Mouse (Mus musculus) urinary bladder, postnatal 36 days (tissue): ENCODE measurements around the gene St14.

Source experiments
- DNase-seq, 2 experiments: peaks; one replicate each; pipeline ENCODE4 v3.0.0; 2022; ENCODE audit warnings: low spot score in 2 of 2, mixed read lengths in 1 of 2

St14 gene

DNA sequence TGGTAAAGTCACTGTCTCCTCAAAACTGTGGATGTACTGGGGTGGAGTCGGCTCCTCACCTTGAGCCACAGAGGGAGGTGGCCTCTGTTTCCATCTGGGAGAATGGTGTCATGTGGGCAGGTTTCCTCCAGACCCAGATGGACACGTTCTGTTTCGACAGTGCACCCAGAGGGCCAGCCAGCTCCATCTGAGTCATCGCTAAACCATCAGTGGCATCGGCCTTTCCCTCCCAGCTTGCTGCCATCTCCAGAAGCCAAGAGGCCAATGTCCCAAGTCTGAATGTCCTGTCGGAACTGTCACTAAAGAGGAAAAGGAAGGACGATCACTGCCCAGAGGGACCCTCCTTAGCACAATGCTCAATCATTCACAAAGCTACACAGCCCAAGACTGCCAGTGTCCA is 5.6 kb downstream of the St14 start:
- no peak for DNase-seq

GRCm38 (mm10) chr9:31122464-31123030 is 9.1 kb downstream of the St14 start:
- DNase-seq, result no peak

DNA sequence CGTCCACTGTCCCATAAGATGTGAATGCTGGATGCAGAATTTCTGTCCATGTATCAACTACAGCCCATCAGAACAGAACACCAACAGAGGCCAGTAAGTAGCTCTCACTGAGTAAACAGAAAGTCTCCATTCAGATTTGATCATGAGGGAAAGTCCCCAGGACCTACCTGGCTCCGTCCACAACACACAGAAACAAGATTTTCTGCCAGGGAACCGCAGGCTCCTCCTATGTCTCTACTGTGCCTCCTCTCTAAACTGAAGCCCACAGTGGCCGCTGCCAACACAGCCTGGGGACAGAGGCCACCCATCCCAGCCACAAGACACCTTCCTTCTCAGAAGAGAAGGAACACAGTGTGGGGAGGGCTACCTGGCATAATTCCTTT is 11.1 kb downstream of the St14 start:
- no peak for DNase-seq

GRCm38 (mm10) chr9:31119882-31120532 is 11.6 kb downstream of the St14 start:
- DNase-seq, result no peak

DNA sequence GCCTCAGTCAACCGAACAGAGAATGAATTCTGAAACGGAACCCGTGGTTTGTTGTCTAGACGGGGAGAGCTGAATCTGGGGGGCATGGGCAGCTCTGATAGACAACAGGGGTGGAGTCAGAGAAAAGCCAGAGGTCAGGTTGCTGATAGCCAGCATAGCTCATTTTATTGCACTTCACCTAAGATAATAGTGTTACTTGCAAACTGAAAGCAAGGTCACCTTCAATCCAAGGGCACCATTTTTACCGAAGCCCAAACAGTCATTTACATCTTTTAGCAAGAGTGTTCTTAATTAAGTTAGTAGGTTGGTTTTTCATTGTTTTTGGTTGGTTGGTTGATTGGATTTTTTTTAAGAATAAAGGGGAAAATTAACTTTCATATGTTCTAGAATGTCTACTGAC is 12.2 kb downstream of the St14 start:
- DNase-seq, result no peak

DNA sequence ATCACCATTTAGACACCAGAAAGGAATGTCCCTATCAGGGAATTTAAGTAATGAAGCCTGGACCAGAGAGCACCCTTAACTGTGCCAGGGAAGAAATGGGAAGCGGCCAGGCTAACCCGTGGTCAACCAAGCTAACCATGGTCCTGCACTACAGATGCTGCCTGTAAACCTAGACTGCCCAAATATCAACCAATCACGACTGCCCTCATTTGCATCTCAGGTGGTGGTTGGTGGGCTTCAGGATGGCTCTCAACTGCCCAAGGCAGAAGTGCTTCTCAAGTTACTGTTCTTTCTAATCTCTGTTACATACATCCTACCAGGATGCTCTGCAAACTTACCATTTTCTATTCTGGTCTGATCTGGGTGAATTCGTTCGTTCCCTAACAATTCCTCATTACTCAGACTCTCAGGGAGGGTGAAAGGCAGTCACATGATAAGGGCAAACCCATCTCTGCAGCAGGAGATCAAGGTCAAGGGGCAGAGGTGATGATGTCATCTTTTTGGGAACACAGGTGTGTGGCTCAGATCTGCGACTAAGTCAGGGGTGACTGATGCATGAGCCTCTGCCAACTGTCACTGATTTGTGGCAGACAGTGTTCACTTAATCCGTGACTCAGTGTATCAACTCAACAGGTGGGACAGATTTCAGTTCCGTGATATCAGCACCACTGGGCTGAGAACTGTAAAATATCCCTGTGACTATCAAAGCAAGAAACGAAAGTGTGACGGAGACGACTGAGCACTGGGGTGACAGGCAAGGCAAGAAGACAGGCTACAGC is 12.9 kb downstream of the St14 start:
- no peak for DNase-seq

- no peak for DNase-seq
These were observed 14.2 kb downstream of the St14 start for GRCm38 (mm10) chr9:31117488-31117887.

DNA sequence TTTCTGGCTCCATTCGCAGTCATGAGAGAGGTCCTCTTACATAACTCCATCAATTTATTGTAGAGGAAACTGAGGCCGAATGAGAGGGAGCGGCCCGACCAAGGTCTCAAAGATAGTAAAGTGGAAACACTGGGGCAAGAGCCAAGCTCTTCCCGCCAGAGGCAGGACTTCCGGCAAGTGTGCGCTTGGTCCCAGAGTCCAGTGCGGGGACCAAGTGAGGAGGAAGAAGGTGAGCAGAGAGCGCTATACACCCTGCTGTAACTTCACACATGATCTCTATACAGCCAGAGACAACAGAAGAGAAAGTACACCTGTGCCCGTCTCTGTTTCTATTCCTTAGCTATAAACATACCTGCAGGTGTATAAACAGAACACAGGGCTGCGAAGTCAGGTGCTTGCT is 14.6 kb downstream of the St14 start:
- DNase-seq, result no peak

GRCm38 (mm10) chr9:31115586-31115985 is 16.1 kb downstream of the St14 start:
- DNase-seq, result no peak

- no peak for DNase-seq
These were observed 23.2 kb downstream of the St14 start for GRCm38 (mm10) chr9:31108464-31108863.

DNA sequence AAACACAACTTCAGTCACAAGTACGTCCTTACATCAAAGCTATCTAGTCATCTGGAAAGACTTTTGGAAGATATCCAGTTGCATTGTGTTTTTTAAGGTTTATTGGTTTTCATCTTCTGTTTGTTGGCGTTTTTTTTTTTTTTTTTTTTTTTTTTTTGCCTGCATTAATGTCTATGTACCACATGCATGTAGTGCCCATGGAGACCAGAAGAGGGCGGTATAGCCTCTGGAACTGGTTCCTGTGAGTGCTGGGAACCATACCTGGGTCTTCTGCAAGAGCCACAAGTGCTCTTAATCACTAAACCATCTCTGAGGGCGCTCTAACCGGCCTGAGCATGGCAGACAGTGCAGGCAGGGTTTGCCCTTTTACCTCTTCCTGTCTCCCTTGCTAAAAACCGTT is 33.5 kb downstream of the St14 start:
- no peak for DNase-seq

DNA sequence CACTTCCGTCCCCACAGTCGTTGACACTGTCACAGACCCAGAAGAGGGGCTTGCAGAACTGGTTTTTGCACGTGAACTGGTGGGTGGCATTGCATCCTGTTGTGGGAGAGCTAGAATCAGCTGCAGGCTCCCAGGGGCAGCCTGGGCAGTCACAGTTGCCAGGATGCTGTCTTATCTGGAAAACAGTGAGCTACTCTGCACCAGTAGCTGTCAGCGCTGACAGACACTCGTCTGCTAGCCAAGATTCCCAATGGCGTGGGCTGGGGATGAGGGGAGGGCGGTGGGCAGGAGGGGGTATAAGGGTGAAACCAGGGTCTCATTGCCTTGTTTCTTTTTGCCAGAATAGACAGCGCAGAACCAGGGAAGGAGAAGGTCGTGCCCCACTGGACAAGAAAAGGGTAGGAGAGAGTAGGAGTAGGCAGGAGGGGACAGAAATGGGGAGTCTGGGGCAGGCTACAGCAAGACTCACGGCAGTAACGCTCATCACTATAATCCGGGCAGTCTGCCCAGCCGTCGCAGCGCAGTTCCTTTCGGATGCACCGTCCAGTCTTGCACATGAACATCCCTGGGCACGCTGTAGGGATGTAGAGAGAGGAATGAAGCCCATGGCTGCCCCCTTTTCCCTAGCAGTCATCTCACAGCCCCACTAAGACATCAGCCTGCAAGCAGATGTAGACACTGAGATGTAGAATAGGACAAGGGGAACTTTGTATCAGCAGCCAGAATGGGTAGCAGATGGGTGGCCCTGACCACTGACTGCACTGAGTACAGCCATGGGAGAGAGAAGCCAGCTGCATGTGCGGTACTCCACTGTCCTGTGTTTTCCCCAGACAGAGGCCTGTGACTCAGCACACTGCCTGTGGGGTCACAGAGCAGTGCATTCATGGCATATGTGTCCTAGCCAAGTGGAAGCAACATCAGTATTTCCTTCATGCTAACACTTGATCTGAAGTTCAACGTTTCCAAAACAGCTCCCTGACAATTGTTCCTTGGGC is 34.3 kb downstream of the St14 start:
- no peak for DNase-seq

DNA sequence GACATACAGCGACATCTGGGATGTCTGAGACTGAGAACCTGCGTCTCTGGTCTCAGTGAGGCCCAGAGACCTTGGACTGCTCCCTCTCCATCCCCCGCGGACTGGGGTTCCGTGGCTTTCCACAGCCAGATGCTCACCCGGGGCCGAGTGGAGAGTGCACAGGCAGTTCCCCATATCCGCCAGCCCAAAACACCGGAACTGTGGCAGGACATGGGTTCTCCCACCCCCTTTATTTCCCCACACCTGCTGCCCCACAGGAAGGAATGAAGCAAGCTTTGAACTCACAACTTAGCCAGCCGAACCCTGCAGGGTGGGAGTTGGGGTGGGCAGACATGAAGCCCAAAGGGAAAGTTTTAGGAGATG is 38.8 kb downstream of the St14 start:
- no peak for DNase-seq

GRCm38 (mm10) chr9:31092111-31092832 is 39.4 kb downstream of the St14 start:
- DNase-seq, result no peak

- no peak for DNase-seq
These were observed 40.5 kb downstream of the St14 start for GRCm38 (mm10) chr9:31091162-31091581.

DNA sequence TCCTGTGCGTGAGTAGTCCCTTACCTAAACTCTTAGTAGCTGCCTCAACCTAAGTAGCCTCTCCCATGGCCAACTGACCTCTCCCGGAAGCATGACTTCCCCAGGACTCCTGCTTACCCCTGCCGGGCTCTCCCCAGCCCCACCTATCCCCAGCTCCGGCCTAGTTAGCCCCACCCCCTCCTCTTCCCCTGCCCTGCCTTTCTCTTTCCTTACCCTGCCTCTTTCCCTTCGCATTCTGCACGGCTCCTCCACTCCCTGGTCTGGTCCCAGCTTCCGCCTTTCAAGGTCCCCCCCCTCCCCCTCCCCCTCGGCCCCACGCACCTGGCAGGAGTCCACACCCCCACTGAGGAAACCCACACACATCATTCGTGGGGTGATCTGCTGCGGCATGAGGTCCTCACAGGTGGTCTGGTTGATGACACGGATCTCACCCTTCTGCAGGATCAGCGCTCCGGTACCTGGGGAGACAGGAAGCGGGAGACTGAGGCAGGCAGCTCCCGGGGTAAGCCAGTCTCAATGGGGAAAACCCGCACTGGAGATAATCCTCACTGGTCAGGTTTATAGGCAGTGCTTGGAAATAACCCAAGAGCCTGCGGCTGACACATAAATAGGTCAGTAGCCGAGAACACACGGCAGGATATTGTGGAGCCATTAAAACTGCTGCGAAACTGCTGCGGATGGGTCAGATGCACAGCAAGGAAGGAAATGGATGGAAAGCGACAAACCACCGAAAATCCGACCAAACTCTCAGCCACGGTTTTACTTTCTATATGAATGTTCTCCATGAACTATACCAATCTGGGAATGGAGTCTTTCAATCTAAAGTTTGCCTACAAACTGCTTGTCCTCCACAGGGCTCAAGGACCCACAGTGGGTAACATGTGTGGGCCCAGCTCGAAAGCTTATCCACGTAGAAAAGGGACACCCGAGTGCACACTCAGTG is 41.3 kb downstream of the St14 start:
- no peak for DNase-seq

DNA sequence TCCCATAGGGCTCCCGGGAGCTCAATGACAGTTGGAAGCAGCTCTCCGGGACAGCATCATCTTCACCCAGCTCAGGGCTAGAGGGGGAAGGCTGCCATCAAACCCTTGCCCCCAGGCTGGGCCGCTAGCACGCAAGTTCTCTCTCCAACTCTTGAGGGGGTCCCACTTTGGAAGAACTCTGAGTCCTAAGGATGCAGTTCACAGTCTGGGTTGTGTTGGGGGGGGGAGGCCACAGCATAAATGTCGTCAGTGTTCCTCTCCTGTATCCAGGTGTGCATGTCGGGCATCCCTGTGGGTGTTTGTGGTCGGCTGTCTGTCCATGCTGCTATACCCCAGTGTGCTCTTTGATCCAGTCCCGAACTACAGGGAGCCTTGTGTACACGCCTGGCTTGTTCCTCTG is 42.1 kb downstream of the St14 start:
- DNase-seq, result no peak

DNA sequence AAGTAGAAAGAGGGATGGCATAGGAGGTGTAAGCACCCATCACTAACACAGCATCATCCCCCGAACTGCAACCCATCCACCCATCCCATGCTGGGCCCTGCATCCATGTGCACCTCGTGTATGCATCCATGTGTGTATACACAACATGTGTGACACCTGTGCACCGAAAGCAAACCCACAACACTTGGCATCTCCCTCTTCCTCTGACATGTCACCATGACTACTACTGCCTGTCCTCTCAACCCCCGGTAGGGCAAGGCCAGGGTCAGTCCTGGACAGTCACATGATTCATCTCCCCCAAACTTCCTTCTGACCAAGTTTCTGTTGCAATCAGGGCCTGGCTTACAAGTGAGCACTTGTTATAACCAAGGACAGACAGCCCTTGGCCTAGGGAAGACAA is 42.8 kb downstream of the St14 start:
- DNase-seq, result no peak

DNA sequence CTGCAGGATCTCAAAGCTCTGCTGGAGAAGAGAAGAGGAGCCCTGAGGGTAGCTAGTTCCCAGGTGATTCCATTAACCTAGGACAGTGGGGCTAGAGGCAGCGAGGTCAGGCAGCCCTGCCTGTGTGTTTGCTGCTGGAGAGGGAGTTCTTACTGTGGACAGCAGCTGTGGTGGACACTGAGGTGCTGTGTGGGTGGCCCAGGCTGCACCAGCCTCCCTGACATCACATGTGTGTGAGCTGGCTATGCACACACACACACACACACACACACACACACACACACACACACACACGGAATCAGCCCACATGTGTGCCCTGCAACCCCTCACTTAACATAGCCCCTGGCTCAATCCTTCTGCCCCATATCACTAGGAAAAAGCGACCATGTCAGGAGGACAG is 43.5 kb downstream of the St14 start:
- no peak for DNase-seq

DNA sequence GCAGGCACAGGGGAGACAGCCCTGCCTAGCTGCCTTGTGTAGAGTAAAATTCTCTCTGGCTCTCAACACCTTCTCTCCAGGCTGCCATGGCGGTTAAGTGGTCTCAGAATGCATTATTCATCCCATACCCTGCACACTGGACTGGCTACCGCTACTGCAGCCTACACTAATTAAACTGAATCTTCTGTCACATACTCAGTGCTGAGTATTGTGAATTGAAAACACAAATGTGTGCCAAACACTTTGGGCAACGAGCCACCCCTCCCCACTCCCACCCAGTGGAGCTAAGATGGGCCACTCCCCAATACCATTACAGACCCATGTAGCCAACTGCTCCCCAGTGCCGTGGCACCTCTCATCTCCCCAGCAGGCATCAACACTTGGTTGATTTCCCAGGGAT is 44.2 kb downstream of the St14 start:
- DNase-seq, result no peak
